Mouse (Mus musculus) lung, embryonic 16.5 days (tissue): Measurements from ENCODE around the gene Tpm3. TPM values are rescaled to one million over a fixed set of nuclear protein-coding genes. Genes with fewer than 3 reads are reported as not detected.

Source experiments
- ATAC-seq: fragments of 200-750 bp; cut with Nextera tagmentation; 2 replicates; pipeline ENCODE4 v1.8.0; 2017; ENCODE audit warnings: low read depth, mild to moderate bottlenecking, moderate library complexity
- H3K27ac ChIP-seq: fragments of 300-500 bp; sonication (generic); 2 replicates; pipeline ENCODE4 v1.5.1; 2014; ENCODE audit warnings: mild to moderate bottlenecking, control low read depth, low read length
- H3K27me3 ChIP-seq: fragments of 300-500 bp; sonication (generic); 2 replicates; pipeline ENCODE4 v1.6.1; 2014; ENCODE audit warnings: low read depth, low read length, mixed read lengths; ENCODE audit not compliant: control insufficient read depth, insufficient read depth
- H3K36me3 ChIP-seq: fragments of 300-500 bp; sonication (generic); 2 replicates; pipeline ENCODE4 v1.6.1; 2014; ENCODE audit warnings: low read length; ENCODE audit not compliant: control insufficient read depth, insufficient read depth
- H3K4me1 ChIP-seq: fragments of 300-500 bp; sonication (generic); replicated peaks from 2 replicates; pipeline ENCODE4 v1.6.1; 2014; ENCODE audit warnings: low read length, mixed read lengths; ENCODE audit not compliant: control insufficient read depth, insufficient read depth
- H3K4me2 ChIP-seq: fragments of 300-500 bp; sonication (generic); 2 replicates; pipeline ENCODE4 v1.6.1; 2014; ENCODE audit warnings: low read depth, low read length, control low read depth
- H3K4me3 ChIP-seq: fragments of 300-500 bp; sonication (generic); 2 replicates; pipeline ENCODE4 v1.5.1; 2014; ENCODE audit warnings: mild to moderate bottlenecking, low read length, control low read depth
- H3K9ac ChIP-seq: fragments of 300-500 bp; sonication (generic); 2 replicates; pipeline ENCODE4 v1.6.1; 2014; ENCODE audit warnings: low read length, control low read depth
- H3K9me3 ChIP-seq: fragments of 300-500 bp; sonication (generic); 2 replicates; pipeline ENCODE4 v1.6.1; 2016; ENCODE audit warnings: low read length; ENCODE audit not compliant: control insufficient read depth
- WGBS: fragments of 180-500 bp; shearing (Covaris S2); extraction: QIAGEN DNeasy Blood & Tissue Kit; methylation state at CpG from one replicate; pipeline ENCODE4 v1.1.7; 2014; 5-methylcytosine and 5-hydroxymethylcytosine counted together
- polyA plus RNA-seq: library from polyadenylated mRNA; unstranded; fragments of >200 nt; fragmentation: Nextera tagmentation; extraction: Ambion mirVana; gene quantifications from 2 replicates; pipeline ENCODE4 v1.2.1, GENCODE M21; 2015

The Tpm3 gene
- 656 and 695 TPM in 2 replicates for polyA plus RNA-seq

- 61% methylated on average over 4 of the region's 4 CpGs for WGBS
- Histone ChIP-seq H3K27me3 (no peaks in the 10 kb centered on the region), H3K9me3 (no peaks in the 10 kb centered on the region), H3K27ac (no peak within 1 kb of the TSS), H3K36me3 (no peaks in the 10 kb centered on the region), H3K4me2 (no peak within 1 kb of the TSS), H3K4me1 (peaks cover 3% of the 10 kb centered on the region; the same call in 1 of the 2 replicates), H3K9ac (no peak within 1 kb of the TSS), H3K4me3 (no peak within 1 kb of the TSS)
- no peak for ATAC-seq
Observed at GRCm38 (mm10) chr3:90072294-90072693, at the start of gene Tpm3. TSS of gene Tpm3 (plus strand) at chr3:90072649.

- no peaks in the 10 kb centered on the region for H3K27me3 ChIP-seq
- H3K36me3 ChIP-seq = peaks cover 43% of the 10 kb centered on the region
- no peak overlapping the region for H3K9ac ChIP-seq
- H3K4me3 ChIP-seq = no peak overlapping the region
- no peak for ATAC-seq
- WGBS = 83% methylated on average over 2 of the region's 2 CpGs
- H3K4me2 ChIP-seq = no peak overlapping the region
- H3K27ac ChIP-seq = no peak overlapping the region
- no peaks in the 10 kb centered on the region for H3K9me3 ChIP-seq
- H3K4me1 ChIP-seq = no peaks in the 10 kb centered on the region
Observed at GRCm38 (mm10) chr3:90034653-90035052, 37.8 kb upstream of the Tpm3 start.

- 96% methylated on average over 1 of the region's 1 CpGs for WGBS
- no peak for ATAC-seq
- Histone ChIP-seq H3K4me3 (no peak overlapping the region), H3K27ac (no peak overlapping the region), H3K4me2 (no peak overlapping the region), H3K9me3 (no peaks in the 10 kb centered on the region), H3K9ac (no peak overlapping the region), H3K4me1 (no peaks in the 10 kb centered on the region), H3K36me3 (peaks cover 41% of the 10 kb centered on the region), H3K27me3 (no peaks in the 10 kb centered on the region)
Observed at GRCm38 (mm10) chr3:90036263-90036662, 36.2 kb upstream of the Tpm3 start.

- no peak overlapping the region for H3K9ac ChIP-seq
- no peaks in the 10 kb centered on the region for H3K9me3 ChIP-seq
- H3K36me3 ChIP-seq = peaks cover 9% of the 10 kb centered on the region; the same call in 1 of the 2 replicates
- peaks cover 19% of the 10 kb centered on the region for H3K4me1 ChIP-seq
- WGBS = 48% methylated on average over 3 of the region's 3 CpGs
- H3K27ac ChIP-seq = no peak overlapping the region
- H3K4me2 ChIP-seq = 0 out of 2 replicates have a peak overlapping the region, but pooled peaks have one; percentile 14
- ATAC-seq = no peak
- H3K27me3 ChIP-seq = no peaks in the 10 kb centered on the region
- no peak overlapping the region for H3K4me3 ChIP-seq
Observed at GRCm38 (mm10) chr3:90049691-90050090, 22.8 kb upstream of the Tpm3 start.

- Histone ChIP-seq H3K4me2 (peak within 1 kb of the TSS; percentile 86), H3K36me3 (peaks cover 13% of the 10 kb centered on the region; the same call in 1 of the 2 replicates), H3K4me1 (peaks cover 19% of the 10 kb centered on the region), H3K4me3 (peak within 1 kb of the TSS; percentile 89), H3K27ac (peak within 1 kb of the TSS; percentile 92), H3K27me3 (no peaks in the 10 kb centered on the region), H3K9ac (peak within 1 kb of the TSS; percentile 98), H3K9me3 (no peaks in the 10 kb centered on the region)
- under 1% methylated on average over 36 of the region's 43 CpGs for whole genome bisulfite sequencing
- ATAC-seq = peak; percentile 78
Observed at GRCm38 (mm10) chr3:90051441-90052350, 20.8 kb upstream of the Tpm3 start, which contains the start of gene 4933434E20Rik. TSS of gene 4933434E20Rik (plus strand) at chr3:90051636.

- Histone ChIP-seq H3K9me3 (no peaks in the 10 kb centered on the region), H3K36me3 (peaks cover 9% of the 10 kb centered on the region; the same call in 1 of the 2 replicates), H3K9ac (peak within 1 kb of the TSS; percentile 98), H3K4me2 (peak within 1 kb of the TSS; percentile 86), H3K27me3 (no peaks in the 10 kb centered on the region), H3K4me3 (peak within 1 kb of the TSS; percentile 89), H3K4me1 (peaks cover 19% of the 10 kb centered on the region), H3K27ac (peak within 1 kb of the TSS; percentile 96)
- ATAC-seq = peak; percentile 95
- 0% methylated on average over 70 of the region's 81 CpGs for WGBS
Observed at GRCm38 (mm10) chr3:90052351-90053241, 19.9 kb upstream of the Tpm3 start, which contains the start of gene Ubap2l. TSS of gene Ubap2l (minus strand) at chr3:90052628.

GRCm38 (mm10) chr3:90061549-90061948 lies 10.9 kb upstream of the Tpm3 start:
- Histone ChIP-seq H3K27ac (no peak overlapping the region), H3K27me3 (no peaks in the 10 kb centered on the region), H3K4me2 (no peak overlapping the region), H3K36me3 (peaks cover 24% of the 10 kb centered on the region), H3K4me1 (no peaks in the 10 kb centered on the region), H3K9ac (no peak overlapping the region), H3K4me3 (no peak overlapping the region), H3K9me3 (no peaks in the 10 kb centered on the region)
- 76% methylated on average over 6 of the region's 6 CpGs for WGBS
- no peak for ATAC-seq

DNA sequence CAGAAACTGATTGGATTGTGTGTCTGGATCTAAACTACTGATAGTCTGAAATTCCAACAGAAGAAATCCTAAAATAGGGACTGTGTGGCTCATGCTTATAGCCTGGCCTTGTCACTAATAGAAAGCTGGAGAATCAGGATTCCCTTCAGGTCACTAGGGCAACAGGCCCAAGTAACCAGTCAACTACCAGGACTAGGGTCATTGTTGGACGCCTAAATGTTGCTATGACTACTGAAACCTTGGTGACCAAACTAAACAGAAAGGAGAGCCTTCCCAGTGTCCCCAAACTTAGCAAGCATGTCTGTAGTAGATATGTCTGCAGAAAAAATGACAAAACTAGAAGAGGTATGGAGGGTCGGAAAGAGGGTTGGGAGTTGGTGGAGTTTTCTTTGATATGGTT lies 9.9 kb upstream of the Tpm3 start:
- Histone ChIP-seq H3K4me1 (no peaks in the 10 kb centered on the region), H3K27me3 (no peaks in the 10 kb centered on the region), H3K27ac (no peak overlapping the region), H3K9ac (no peak overlapping the region), H3K4me2 (no peak overlapping the region), H3K36me3 (peaks cover 24% of the 10 kb centered on the region), H3K9me3 (no peaks in the 10 kb centered on the region), H3K4me3 (no peak overlapping the region)
- WGBS = 70% methylated on average over 2 of the region's 2 CpGs
- no peak for ATAC-seq

DNA sequence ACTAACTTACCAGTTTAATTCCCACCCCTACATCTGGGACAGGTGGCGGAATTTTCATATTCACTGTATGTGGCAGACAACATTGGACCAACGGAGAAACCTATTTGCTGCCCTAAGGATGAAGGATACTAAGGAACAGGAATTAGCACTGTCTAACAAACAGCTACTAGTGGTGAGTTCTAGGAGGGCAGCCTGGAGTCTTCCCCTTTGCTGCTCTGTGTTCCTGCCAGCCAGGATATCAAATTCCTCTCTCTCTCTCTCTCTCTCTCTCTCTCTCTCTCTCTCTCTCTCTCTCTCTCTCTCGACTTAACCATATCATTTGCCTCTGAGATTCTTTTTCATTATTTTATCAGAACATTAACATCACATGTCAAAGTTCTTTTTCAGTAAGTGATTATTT lies 8.1 kb upstream of the Tpm3 start:
- ATAC-seq = no peak
- H3K9me3 ChIP-seq = no peaks in the 10 kb centered on the region
- H3K4me3 ChIP-seq = no peak overlapping the region
- H3K27me3 ChIP-seq = no peaks in the 10 kb centered on the region
- peaks cover 18% of the 10 kb centered on the region for H3K36me3 ChIP-seq
- no peaks in the 10 kb centered on the region for H3K4me1 ChIP-seq
- 74% methylated on average over 3 of the region's 3 CpGs for WGBS
- H3K9ac ChIP-seq = no peak overlapping the region
- no peak overlapping the region for H3K27ac ChIP-seq
- no peak overlapping the region for H3K4me2 ChIP-seq
